Mouse (Mus musculus): ENCODE data around the gene Mark3. TPM values are rescaled to one million over a fixed set of nuclear protein-coding genes. Genes with fewer than 3 reads are reported as not detected.

The Mark3 gene
- total and polyA plus RNA-seq, 3 experiments: 34.3 to 51.2 (median 40.2) TPM

- no peaks in the 10 kb centered on the region for H3K27me3 ChIP-seq (replicated peaks)
- H3K4me2 ChIP-seq (ENCODE audit: insufficient read depth, low read depth, poor library complexity, severe bottlenecking): no peak overlapping the region
- H3K27ac ChIP-seq (ENCODE audit: insufficient read depth, low read depth): peak overlapping the region; percentile 68
- H3K9ac ChIP-seq (ENCODE audit: insufficient read depth, low read depth): no peak overlapping the region
- TF ChIP-seq KAT2A (IDR thresholded peaks at IDR 0.05; ENCODE audit: insufficient replicate concordance, low read length) (no peak), MAFK (IDR thresholded peaks at IDR 0.05; ENCODE audit: insufficient replicate concordance, low read length) (no peak), GABPA (IDR thresholded peaks at IDR 0.05; ENCODE audit: insufficient replicate concordance, low read depth, low read length) (no peak), BHLHE40 (IDR thresholded peaks at IDR 0.05; ENCODE audit: low read depth, low read length) (no peak), RAD21 (IDR thresholded peaks at IDR 0.05; ENCODE audit: low read depth, low read length) (no peak), USF2 (conservative IDR thresholded peaks at IDR 0.05; ENCODE audit: low read depth, low read length) (no peak)
- peaks cover 9% of the 10 kb centered on the region for H3K9me3 ChIP-seq (replicated peaks; ENCODE audit: low read length)
- no peak overlapping the region for H3K4me3 ChIP-seq (replicated peaks in 1 of 3; ENCODE audit: low read depth in 2 of 3, low read length in 2 of 3, poor library complexity in 1 of 3)
- peaks cover 23 to 59% of the 10 kb centered on the region in 2 experiments for H3K4me1 ChIP-seq (ENCODE audit: control insufficient read depth in 1 of 2, insufficient read depth in 2 of 2)
- peaks cover 21% of the 10 kb centered on the region for H3K79me2 ChIP-seq (replicated peaks; ENCODE audit: control insufficient read depth, extremely low read depth, insufficient read depth, poor library complexity, severe bottlenecking)
- no peak for DNase-seq (ENCODE audit: extremely low read depth)
- H3K36me3 ChIP-seq (replicated peaks in 1 of 2; ENCODE audit: control insufficient read depth in 1 of 2, insufficient read depth in 1 of 2, low read length in 1 of 2): peaks cover 8 to 22% of the 10 kb centered on the region in 2 experiments
- dilution Hi-C loops (cut with MboI; ENCODE audit: extremely low pct_ligation_motif_present, extremely low pct_unique_long_range_greater_than_20kb, low sequenced_read_pairs): no loop called here
- in situ Hi-C loops (cut with MboI; ENCODE audit: low pct_ligation_motif_present, low pct_unique_long_range_greater_than_20kb, low sequenced_read_pairs): loop anchor here (5.0 kb wide), 1 partner anchor 36 kb away; the partner anchor contains the start of genes Apopt1 and Bag5
These were observed 101.7 kb downstream of the Mark3 start for GRCm38 (mm10) chr12:111675797-111676580.

- Histone ChIP-seq H3K9ac (ENCODE audit: insufficient read depth, low read depth) (peak overlapping the region; percentile 82), H3K27me3 (replicated peaks) (no peaks in the 10 kb centered on the region), H3K9me3 (replicated peaks; ENCODE audit: low read length) (no peaks in the 10 kb centered on the region), H3K27ac (ENCODE audit: insufficient read depth, low read depth) (peak overlapping the region; percentile 36; the same call in 1 of the 2 replicates), H3K4me2 (ENCODE audit: insufficient read depth, low read depth, poor library complexity, severe bottlenecking) (peak overlapping the region; percentile 95), H3K36me3 (replicated peaks in 1 of 2; ENCODE audit: control insufficient read depth in 1 of 2, insufficient read depth in 1 of 2, low read length in 1 of 2) (peaks cover 22 to 36% of the 10 kb centered on the region in 2 experiments), H3K4me1 (ENCODE audit: control insufficient read depth in 1 of 2, insufficient read depth in 2 of 2) (peaks cover 23 to 66% of the 10 kb centered on the region in 2 experiments), H3K79me2 (replicated peaks; ENCODE audit: control insufficient read depth, extremely low read depth, insufficient read depth, poor library complexity, severe bottlenecking) (peaks cover 21% of the 10 kb centered on the region), H3K4me3 (replicated peaks in 1 of 3; ENCODE audit: low read depth in 2 of 3, low read length in 2 of 3, poor library complexity in 1 of 3) (peak overlapping the region; percentile 87 to 100 (median 97))
- DNase-seq (ENCODE audit: extremely low read depth): no peak
- in situ Hi-C loops (cut with MboI; ENCODE audit: low pct_ligation_motif_present, low pct_unique_long_range_greater_than_20kb, low sequenced_read_pairs): loop anchor here (5.0 kb wide), 1 partner anchor 35 kb away; the partner anchor contains the start of genes Apopt1 and Bag5
- dilution Hi-C loops (cut with MboI; ENCODE audit: extremely low pct_ligation_motif_present, extremely low pct_unique_long_range_greater_than_20kb, low sequenced_read_pairs): no loop called here
- TF ChIP-seq CTCF (conservative IDR thresholded peaks at IDR 0.05 in 1 of 2, IDR thresholded peaks at IDR 0.05 in 1 of 2; ENCODE audit: low read depth in 2 of 2, low read length in 2 of 2) (no peak), ZC3H11A (IDR thresholded peaks at IDR 0.05; ENCODE audit: low read depth, low read length) (no peak), PAX5 (IDR thresholded peaks at IDR 0.05; ENCODE audit: low read length) (no peak), USF1 (IDR thresholded peaks at IDR 0.05; ENCODE audit: low read depth, low read length) (no peak)
These were observed 103.1 kb downstream of the Mark3 start for GRCm38 (mm10) chr12:111677421-111677820.
